Mouse (Mus musculus) embryonic facial prominence, embryonic 10.5 days (tissue): ENCODE data around the gene Lrrc59. TPM values are rescaled to one million over a fixed set of nuclear protein-coding genes. Genes with fewer than 3 reads are reported as not detected.
A peak's percentile ranks its signal among the peaks of the same experiment; 100 is the strongest.

Source experiments
- DNase-seq: peaks from one replicate; pipeline ENCODE4 v3.0.0-alpha.2; 2017; ENCODE audit warnings: low spot score
- H3K27ac ChIP-seq: fragments of 300-500 bp; sonication (generic); replicated peaks from 2 replicates; pipeline ENCODE4 v1.5.1; 2016; ENCODE audit warnings: mild to moderate bottlenecking
- H3K27me3 ChIP-seq: fragments of 300-500 bp; sonication (generic); replicated peaks from 2 replicates; pipeline ENCODE4 v1.6.1; 2016; ENCODE audit warnings: low read depth, mild to moderate bottlenecking; ENCODE audit not compliant: poor library complexity, severe bottlenecking
- H3K36me3 ChIP-seq: fragments of 300-500 bp; sonication (generic); replicated peaks from 2 replicates; pipeline ENCODE4 v1.6.1; 2016; ENCODE audit warnings: mild to moderate bottlenecking, moderate library complexity
- H3K4me1 ChIP-seq: fragments of 300-500 bp; sonication (generic); 2 replicates; pipeline ENCODE4 v1.6.1; 2016
- H3K4me3 ChIP-seq: fragments of 300-500 bp; sonication (generic); 2 replicates; pipeline ENCODE4 v1.5.1; 2016; ENCODE audit warnings: mild to moderate bottlenecking, moderate library complexity
- H3K9me3 ChIP-seq: fragments of 300-500 bp; sonication (generic); 2 replicates; pipeline ENCODE4 v1.6.1; 2016; ENCODE audit warnings: mild to moderate bottlenecking
- WGBS: fragments of 180-500 bp; shearing (Covaris S2); methylation state at CpG from one replicate; pipeline ENCODE4 v1.1.7; 2016; 5-methylcytosine and 5-hydroxymethylcytosine counted together
- polyA plus RNA-seq: library from polyadenylated mRNA; unstranded; fragments of >200 nt; fragmentation: Nextera tagmentation; extraction: Ambion mirVana; gene quantifications from 2 replicates; pipeline ENCODE4 v1.2.1, GENCODE M21; 2016

Gene Lrrc59
- polyA plus RNA-seq = 258 and 280 TPM in 2 replicates

GRCm38 (mm10) chr11:94629199-94629883 lies at the start of gene Lrrc59:
Lrrc59 (plus strand) TSS chr11:94629767.
- Histone ChIP-seq H3K4me1 (peaks cover 17% of the 10 kb centered on the region), H3K27me3 (no peaks in the 10 kb centered on the region), H3K4me3 (peak within 1 kb of the TSS; percentile 97), H3K36me3 (peaks cover 31% of the 10 kb centered on the region), H3K9me3 (no peaks in the 10 kb centered on the region), H3K27ac (peak within 1 kb of the TSS; percentile 90)
- WGBS = 7% methylated on average over 41 of the region's 41 CpGs
- DNase-seq = peak; percentile 96

GRCm38 (mm10) chr11:94580111-94580740 lies 49.3 kb upstream of the Lrrc59 start:
- H3K27ac ChIP-seq = no peak overlapping the region
- H3K4me1 ChIP-seq = peaks cover 5% of the 10 kb centered on the region; the same call in 1 of the 2 replicates
- 87% methylated on average over 5 of the region's 5 CpGs for WGBS
- H3K9me3 ChIP-seq = no peaks in the 10 kb centered on the region
- DNase-seq = no peak
- H3K36me3 ChIP-seq = peaks cover 16% of the 10 kb centered on the region
- no peaks in the 10 kb centered on the region for H3K27me3 ChIP-seq
- H3K4me3 ChIP-seq = no peak overlapping the region

GRCm38 (mm10) chr11:94585091-94585490 lies 44.5 kb upstream of the Lrrc59 start:
- WGBS = 94% methylated on average over 9 of the region's 9 CpGs
- H3K9me3 ChIP-seq = no peaks in the 10 kb centered on the region
- H3K27ac ChIP-seq = no peak overlapping the region
- H3K27me3 ChIP-seq = no peaks in the 10 kb centered on the region
- H3K4me3 ChIP-seq = no peak overlapping the region
- peaks cover 5% of the 10 kb centered on the region for H3K36me3 ChIP-seq
- DNase-seq = no peak
- H3K4me1 ChIP-seq = peaks cover 6% of the 10 kb centered on the region

GRCm38 (mm10) chr11:94587511-94587910 lies 42.1 kb upstream of the Lrrc59 start:
- H3K4me3 ChIP-seq = no peak overlapping the region
- peaks cover 27% of the 10 kb centered on the region for H3K4me1 ChIP-seq
- peaks cover 8% of the 10 kb centered on the region for H3K36me3 ChIP-seq
- H3K9me3 ChIP-seq = no peaks in the 10 kb centered on the region
- H3K27me3 ChIP-seq = no peaks in the 10 kb centered on the region
- 74% methylated on average over 6 of the region's 6 CpGs for WGBS
- no peak for DNase-seq
- H3K27ac ChIP-seq = no peak overlapping the region

- Histone ChIP-seq H3K9me3 (no peaks in the 10 kb centered on the region), H3K4me1 (peaks cover 35% of the 10 kb centered on the region), H3K27ac (no peak overlapping the region), H3K36me3 (peaks cover 29% of the 10 kb centered on the region), H3K27me3 (0 out of 2 replicates have a peak, but pooled peaks cover 7% of the 10 kb centered on the region), H3K4me3 (no peak overlapping the region)
- no peak for DNase-seq
- WGBS = 72% methylated on average over 7 of the region's 7 CpGs
Observed at GRCm38 (mm10) chr11:94596311-94596852, 33.2 kb upstream of the Lrrc59 start.

- no peak for DNase-seq
- WGBS = 95% methylated on average over 4 of the region's 4 CpGs
Observed at GRCm38 (mm10) chr11:94597319-94597718, 32.2 kb upstream of the Lrrc59 start.

GRCm38 (mm10) chr11:94598437-94599120 lies 31.0 kb upstream of the Lrrc59 start:
- H3K9me3 ChIP-seq = no peaks in the 10 kb centered on the region
- no peak for DNase-seq
- H3K36me3 ChIP-seq = peaks cover 26% of the 10 kb centered on the region
- peaks cover 18% of the 10 kb centered on the region for H3K27me3 ChIP-seq
- 55% methylated on average over 6 of the region's 6 CpGs for WGBS
- no peak overlapping the region for H3K4me3 ChIP-seq
- 0 out of 2 replicates have a peak overlapping the region, but pooled peaks have one; percentile 24 for H3K27ac ChIP-seq
- H3K4me1 ChIP-seq = peaks cover 32% of the 10 kb centered on the region

More at GRCm38 (mm10) chr11:94597319-94597718, 32.2 kb upstream of the Lrrc59 start:
- Histone ChIP-seq H3K27ac (no peak overlapping the region), H3K36me3 (peaks cover 27% of the 10 kb centered on the region), H3K4me3 (no peak overlapping the region), H3K9me3 (no peaks in the 10 kb centered on the region), H3K4me1 (peaks cover 34% of the 10 kb centered on the region), H3K27me3 (0 out of 2 replicates have a peak, but pooled peaks cover 9% of the 10 kb centered on the region)

- WGBS = 89% methylated on average over 7 of the region's 7 CpGs
Observed at GRCm38 (mm10) chr11:94600447-94600846, 29.1 kb upstream of the Lrrc59 start.

GRCm38 (mm10) chr11:94601321-94602281 lies 28.0 kb upstream of the Lrrc59 start, which contains the start of gene Acsf2:
Acsf2 (minus strand) TSS chr11:94601871.
- no peaks in the 10 kb centered on the region for H3K9me3 ChIP-seq
- H3K36me3 ChIP-seq = peaks cover 14% of the 10 kb centered on the region
- H3K4me1 ChIP-seq = peaks cover 32% of the 10 kb centered on the region
- 2% methylated on average over 52 of the region's 52 CpGs for WGBS
- peak within 1 kb of the TSS; percentile 61 for H3K4me3 ChIP-seq
- DNase-seq = peak; percentile 96
- peak within 1 kb of the TSS; percentile 83 for H3K27ac ChIP-seq
- H3K27me3 ChIP-seq = peaks cover 18% of the 10 kb centered on the region

More at GRCm38 (mm10) chr11:94600447-94600846, 29.1 kb upstream of the Lrrc59 start:
- Histone ChIP-seq H3K27me3 (peaks cover 18% of the 10 kb centered on the region), H3K4me3 (peak overlapping the region; percentile 61), H3K27ac (no peak overlapping the region), H3K4me1 (peaks cover 32% of the 10 kb centered on the region), H3K36me3 (peaks cover 18% of the 10 kb centered on the region), H3K9me3 (no peaks in the 10 kb centered on the region)
- no peak for DNase-seq

GRCm38 (mm10) chr11:94602356-94602955 lies 27.1 kb upstream of the Lrrc59 start:
- Histone ChIP-seq H3K4me1 (peaks cover 32% of the 10 kb centered on the region), H3K9me3 (no peaks in the 10 kb centered on the region), H3K36me3 (peaks cover 6% of the 10 kb centered on the region; the same call in 1 of the 2 replicates), H3K27me3 (peaks cover 18% of the 10 kb centered on the region), H3K4me3 (peak overlapping the region; percentile 61), H3K27ac (peak overlapping the region; percentile 83)
- no peak for DNase-seq
- 67% methylated on average over 11 of the region's 11 CpGs for WGBS
